Mouse (Mus musculus): ENCODE data around the gene Olfm1. TPM values are rescaled to one million over a fixed set of nuclear protein-coding genes. Genes with fewer than 3 reads are reported as not detected.

Olfm1 gene
- polyA plus RNA-seq, 1 experiment from 2014 or later = 15.9 TPM

GRCm38 (mm10) chr2:28272218-28272965 is 79.6 kb downstream of the Olfm1 start:
- H3K27ac ChIP-seq (replicated peaks; ENCODE audit: low read depth, low read length) = no peak overlapping the region
- H3K9ac ChIP-seq (ENCODE audit: low read length) = no peak overlapping the region
- no peaks in the 10 kb centered on the region for H3K9me3 ChIP-seq (ENCODE audit: control insufficient read depth, low read length)
- H3K4me2 ChIP-seq (ENCODE audit: low read depth, severe bottlenecking) = no peak overlapping the region
- no peaks in the 10 kb centered on the region for H3K27me3 ChIP-seq (ENCODE audit: control insufficient read depth, insufficient read depth, low read length)
- DNase-seq (ENCODE audit: low spot score) = no peak
- H3K4me3 ChIP-seq (ENCODE audit: low read depth, low read length) = no peak overlapping the region
- 77% methylated on average over 11 of the region's 11 CpGs for WGBS
- ATAC-seq (ENCODE audit: insufficient number of reproducible peaks, low FRiP score, low TSS enrichment, low read depth) = no peak
- H3K4me1 ChIP-seq (ENCODE audit: control insufficient read depth, insufficient read depth, low read length) = 0 out of 2 replicates have a peak, but pooled peaks cover 5% of the 10 kb centered on the region
- no peaks in the 10 kb centered on the region for H3K36me3 ChIP-seq (ENCODE audit: control insufficient read depth, insufficient read depth, low read length)

GRCm38 (mm10) chr2:28274006-28274405 is 81.2 kb downstream of the Olfm1 start:
- Histone ChIP-seq H3K4me1 (ENCODE audit: control insufficient read depth, insufficient read depth, low read length) (0 out of 2 replicates have a peak, but pooled peaks cover 5% of the 10 kb centered on the region), H3K27ac (replicated peaks; ENCODE audit: low read depth, low read length) (no peak overlapping the region), H3K4me2 (ENCODE audit: low read depth, severe bottlenecking) (no peak overlapping the region), H3K4me3 (ENCODE audit: low read depth, low read length) (no peak overlapping the region), H3K9ac (ENCODE audit: low read length) (no peak overlapping the region), H3K27me3 (ENCODE audit: control insufficient read depth, insufficient read depth, low read length) (no peaks in the 10 kb centered on the region), H3K9me3 (ENCODE audit: control insufficient read depth, low read length) (no peaks in the 10 kb centered on the region), H3K36me3 (ENCODE audit: control insufficient read depth, insufficient read depth, low read length) (no peaks in the 10 kb centered on the region)
- 82% methylated on average over 5 of the region's 5 CpGs for WGBS
- no peak for ATAC-seq (ENCODE audit: insufficient number of reproducible peaks, low FRiP score, low TSS enrichment, low read depth)
- no peak for DNase-seq (ENCODE audit: low spot score)

- Histone ChIP-seq H3K36me3 (ENCODE audit: control insufficient read depth, insufficient read depth, low read length) (no peaks in the 10 kb centered on the region), H3K4me1 (ENCODE audit: control insufficient read depth, insufficient read depth, low read length) (0 out of 2 replicates have a peak, but pooled peaks cover 4% of the 10 kb centered on the region), H3K9me3 (ENCODE audit: control insufficient read depth, low read length) (no peaks in the 10 kb centered on the region), H3K4me2 (ENCODE audit: low read depth, severe bottlenecking) (no peak overlapping the region), H3K4me3 (ENCODE audit: low read depth, low read length) (no peak overlapping the region), H3K27ac (replicated peaks; ENCODE audit: low read depth, low read length) (no peak overlapping the region), H3K9ac (ENCODE audit: low read length) (no peak overlapping the region), H3K27me3 (ENCODE audit: control insufficient read depth, insufficient read depth, low read length) (no peaks in the 10 kb centered on the region)
- ATAC-seq (ENCODE audit: insufficient number of reproducible peaks, low FRiP score, low TSS enrichment, low read depth) = no peak
- WGBS = 80% methylated on average over 3 of the region's 3 CpGs
- DNase-seq (ENCODE audit: low spot score) = no peak
These were observed 82.6 kb downstream of the Olfm1 start for GRCm38 (mm10) chr2:28275345-28275744.

GRCm38 (mm10) chr2:28278150-28278549 is 85.4 kb downstream of the Olfm1 start:
- H3K4me2 ChIP-seq (ENCODE audit: low read depth, severe bottlenecking) = no peak overlapping the region
- no peak overlapping the region for H3K9ac ChIP-seq (ENCODE audit: low read length)
- no peak overlapping the region for H3K27ac ChIP-seq (replicated peaks; ENCODE audit: low read depth, low read length)
- H3K36me3 ChIP-seq (ENCODE audit: control insufficient read depth, insufficient read depth, low read length) = no peaks in the 10 kb centered on the region
- peak; percentile 87 for DNase-seq (ENCODE audit: low spot score)
- H3K4me1 ChIP-seq (ENCODE audit: control insufficient read depth, insufficient read depth, low read length) = no peaks in the 10 kb centered on the region
- no peak; the same call in 1 of the 2 replicates for ATAC-seq (ENCODE audit: insufficient number of reproducible peaks, low FRiP score, low TSS enrichment, low read depth)
- H3K4me3 ChIP-seq (ENCODE audit: low read depth, low read length) = no peak overlapping the region
- no peaks in the 10 kb centered on the region for H3K27me3 ChIP-seq (ENCODE audit: control insufficient read depth, insufficient read depth, low read length)
- no peaks in the 10 kb centered on the region for H3K9me3 ChIP-seq (ENCODE audit: control insufficient read depth, low read length)
- WGBS = 8% methylated on average over 7 of the region's 7 CpGs

GRCm38 (mm10) chr2:28278853-28279252 is 86.1 kb downstream of the Olfm1 start:
- 84% methylated on average over 10 of the region's 10 CpGs for WGBS
- no peak overlapping the region for H3K9ac ChIP-seq (ENCODE audit: low read length)
- ATAC-seq (ENCODE audit: insufficient number of reproducible peaks, low FRiP score, low TSS enrichment, low read depth) (no peak), DNase-seq (ENCODE audit: low spot score) (no peak)
- no peaks in the 10 kb centered on the region for H3K4me1 ChIP-seq (ENCODE audit: control insufficient read depth, insufficient read depth, low read length)
- H3K27ac ChIP-seq (replicated peaks; ENCODE audit: low read depth, low read length) = no peak overlapping the region
- H3K9me3 ChIP-seq (ENCODE audit: control insufficient read depth, low read length) = no peaks in the 10 kb centered on the region
- no peak overlapping the region for H3K4me2 ChIP-seq (ENCODE audit: low read depth, severe bottlenecking)
- no peak overlapping the region for H3K4me3 ChIP-seq (ENCODE audit: low read depth, low read length)
- H3K27me3 ChIP-seq (ENCODE audit: control insufficient read depth, insufficient read depth, low read length) = no peaks in the 10 kb centered on the region
- H3K36me3 ChIP-seq (ENCODE audit: control insufficient read depth, insufficient read depth, low read length) = no peaks in the 10 kb centered on the region

Other genes starting within 250 kb of the Olfm1 start
- 0.16 and 0.35 TPM in 2 replicates for gene Fcnb, start 108.1 kb upstream of the Olfm1 start, polyA plus RNA-seq (2014; fragmentation: Nextera tagmentation; extraction: Ambion mirVana)